Mouse (Mus musculus) left cerebral cortex, postnatal 4 days (tissue): ENCODE results near the gene Zfp729a. TPM values are rescaled to one million over a fixed set of nuclear protein-coding genes. Genes with fewer than 3 reads are reported as not detected.
"Not testable (repeated sequence)": the region's sequence is repeated elsewhere in the genome, so short reads cannot be mapped to it uniquely, and the experiment has no call there.

Experiments
- DNase-seq: peaks from one replicate; pipeline ENCODE4 v3.0.0-alpha.2; 2022
- intact Hi-C: fragments of 180-260 bp; cut with DNase I; formaldehyde crosslinking; loops from one replicate; pipeline ENCODE4 v1.15.1; 2025
- total RNA-seq, 2 experiments: library from RNA; stranded (reverse); gene quantifications; 2 replicates each; pipeline ENCODE4 v1.2.3; 2021

Zfp729a gene
- total RNA-seq = 1 to 10 TPM; 9.7 to 10.0 TPM

DNA sequence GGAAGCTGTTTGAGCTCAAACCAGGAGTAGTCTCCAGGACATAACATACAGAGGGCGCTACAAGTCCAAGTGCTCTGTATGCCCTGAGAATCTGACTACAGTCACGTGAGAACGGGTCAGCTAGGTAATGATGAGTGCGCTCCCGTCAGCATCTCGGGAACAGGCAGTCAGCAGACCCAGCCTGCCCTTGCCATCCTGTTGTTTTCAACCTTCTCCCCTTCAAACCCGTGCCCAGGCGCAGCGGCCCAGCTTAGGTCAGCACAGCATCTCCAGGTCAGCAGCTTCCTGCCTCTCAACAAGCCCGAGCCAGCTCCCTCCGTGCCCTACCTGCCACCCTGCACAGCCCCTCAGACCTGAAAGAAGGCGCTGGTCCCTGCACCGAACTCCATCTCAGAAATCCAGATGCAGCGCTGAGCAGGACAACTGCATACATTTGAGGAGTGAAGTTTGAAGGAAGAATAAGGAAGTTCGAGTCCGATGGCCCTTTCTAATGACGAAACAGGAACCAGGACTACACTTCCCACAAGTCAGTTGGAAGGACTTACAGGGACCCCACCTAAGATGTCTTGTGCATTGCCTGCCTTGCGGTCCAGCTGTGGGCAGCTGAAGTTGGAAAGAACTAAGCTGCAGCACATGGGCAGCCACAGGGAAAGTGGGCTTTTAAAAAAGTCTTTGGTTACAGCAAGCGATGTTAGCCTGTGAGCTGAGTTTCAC lies at the start of gene Zfp729a, which contains the start of gene Gm49345:
Gene Zfp729a (minus strand): TSS at position 498 of the 714 bp plus-strand sequence.
Gene Gm49345 (minus strand): TSS at position 476 of the 714 bp plus-strand sequence.
- intact Hi-C loops = loop anchor here (5.0 kb wide), 1 partner anchor 45 kb away; no protein-coding TSS in a partner anchor

DNA sequence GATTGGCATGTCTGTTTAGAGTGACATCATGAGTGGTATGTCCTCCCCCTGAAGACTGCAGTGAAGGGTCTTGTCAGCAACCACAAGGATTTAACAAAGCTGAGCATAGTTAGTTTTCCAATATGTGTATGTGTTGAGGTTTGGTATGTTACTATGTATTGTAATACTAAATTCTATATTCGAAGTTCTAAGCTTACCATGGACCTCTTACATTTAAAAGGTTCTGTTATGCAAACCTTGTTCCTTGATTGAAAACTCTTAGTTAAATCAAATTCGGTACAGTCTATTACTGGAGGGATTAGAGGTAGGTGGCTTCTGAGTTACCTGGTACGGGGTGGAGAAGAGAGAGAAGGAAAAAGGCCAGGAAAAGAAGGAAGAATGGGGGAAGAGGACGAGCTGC lies 49.4 kb upstream of the Zfp729a start, which contains the start of gene Zfp738:
Gene Zfp738 (minus strand): TSS at position 101 of the 400 bp plus-strand sequence.
- intact Hi-C loops = no loop called here
- no peak for DNase-seq

More for the DNA sequence above, at the start of gene Zfp729a, which contains the start of gene Gm49345:
- peak; percentile 75 for DNase-seq

DNA sequence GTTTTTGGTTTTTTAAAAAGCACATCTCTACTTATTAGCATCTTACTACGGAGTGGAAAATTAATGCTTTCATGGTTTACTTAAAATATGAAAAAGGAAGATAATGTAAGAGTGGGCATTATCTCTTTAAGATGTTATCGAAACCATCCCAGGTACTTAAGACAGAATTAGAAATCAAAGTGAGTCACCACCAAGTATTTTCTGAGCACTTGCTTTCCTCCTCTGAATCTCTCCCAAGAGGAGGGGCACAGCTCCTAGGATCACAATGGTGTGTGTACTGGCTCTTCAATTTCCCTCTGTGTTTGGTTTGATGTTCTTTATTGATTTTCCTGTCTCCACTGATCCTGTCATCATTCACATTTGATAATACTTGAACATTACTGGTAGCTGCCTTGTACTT lies 46.2 kb upstream of the Zfp729a start:
- intact Hi-C loops = loop anchor here (5.0 kb wide), 2 partner anchors 43 to 47 kb away; partner anchors contain the start of genes Gm49345, Zfp65 and Zfp729a
- DNase-seq = not testable (repeated sequence)

DNA sequence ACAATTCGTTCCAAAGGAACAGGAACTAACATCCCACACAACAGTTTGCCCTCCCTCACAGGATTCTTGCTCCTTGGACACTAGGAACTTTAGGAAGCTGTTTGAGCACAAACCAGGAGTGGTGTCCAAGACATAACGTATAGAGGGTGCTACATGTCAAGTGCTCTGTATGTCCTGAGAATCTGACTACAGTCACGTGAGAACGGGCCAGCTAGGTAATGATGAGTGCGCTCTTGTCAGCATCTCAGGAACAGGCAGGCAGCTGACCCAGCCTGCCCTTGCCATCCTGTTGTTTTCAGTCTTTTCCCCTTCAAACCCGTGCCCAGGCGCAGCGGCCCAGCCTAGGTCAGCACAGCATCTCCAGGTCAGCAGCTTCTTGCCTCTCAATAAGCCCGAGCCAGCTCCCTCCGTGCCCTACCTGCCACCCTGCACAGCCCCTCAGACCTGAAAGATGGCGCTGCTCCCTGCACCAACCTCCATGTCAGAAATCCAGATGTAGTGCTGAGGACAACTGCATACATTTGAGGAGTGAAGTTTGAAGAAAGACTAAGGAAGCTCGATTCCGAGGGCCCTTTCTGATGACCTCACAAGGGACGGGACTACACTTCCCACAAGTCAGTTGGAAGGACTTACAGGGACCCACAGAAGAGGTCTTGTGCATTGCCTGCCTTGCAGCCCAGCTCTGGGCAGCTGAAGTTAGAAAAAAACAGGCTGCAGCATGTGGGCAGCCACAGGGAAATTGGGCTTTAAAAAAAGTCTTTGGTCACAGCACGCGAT lies 45.6 kb upstream of the Zfp729a start:
- intact Hi-C loops = loop anchor here (5.0 kb wide), 2 partner anchors 44 to 46 kb away; partner anchors contain the start of genes Gm49345, Zfp65 and Zfp729a
- peak; percentile 73 for DNase-seq

DNA sequence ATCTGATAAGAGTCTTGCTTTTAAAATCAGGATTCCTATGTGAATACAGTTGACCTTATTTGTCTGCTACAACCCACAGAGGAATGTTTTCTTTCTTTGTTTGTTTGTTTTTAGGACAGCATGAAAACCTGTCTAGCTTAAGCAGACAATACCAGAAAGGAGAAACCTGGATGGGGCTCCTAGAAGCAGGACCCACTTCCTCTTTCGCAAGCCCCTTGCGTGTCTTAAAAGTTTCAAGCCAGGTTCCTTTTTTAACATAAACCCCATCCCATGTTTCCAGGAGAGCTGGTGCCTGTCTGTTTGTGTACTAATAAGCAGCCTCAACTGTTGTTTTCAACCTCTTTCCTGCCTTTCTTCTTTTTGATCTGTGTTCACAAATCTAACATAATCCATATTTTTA lies 37.3 kb upstream of the Zfp729a start:
- no peak for DNase-seq
- intact Hi-C loops = no loop called here

DNA sequence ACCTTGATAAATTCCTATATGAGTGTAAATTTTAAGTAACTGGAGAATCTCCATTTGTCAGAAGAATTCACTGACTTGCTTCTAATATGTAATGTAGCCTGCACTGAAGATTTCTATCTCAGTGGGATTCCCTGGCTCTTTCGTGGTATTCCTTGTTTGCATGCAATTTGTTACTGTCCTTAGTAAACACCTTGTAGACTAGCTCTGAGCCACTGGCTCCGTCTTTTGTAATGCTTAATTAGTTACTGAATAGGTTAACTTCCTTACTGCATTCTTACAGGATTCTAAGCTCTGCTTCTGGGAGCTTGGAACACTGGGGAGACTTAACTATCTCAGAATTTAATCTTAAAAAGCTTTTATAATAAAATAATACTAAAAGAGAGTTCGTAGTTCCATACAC lies 14.9 kb upstream of the Zfp729a start:
- DNase-seq = no peak
- intact Hi-C loops = no loop called here

DNA sequence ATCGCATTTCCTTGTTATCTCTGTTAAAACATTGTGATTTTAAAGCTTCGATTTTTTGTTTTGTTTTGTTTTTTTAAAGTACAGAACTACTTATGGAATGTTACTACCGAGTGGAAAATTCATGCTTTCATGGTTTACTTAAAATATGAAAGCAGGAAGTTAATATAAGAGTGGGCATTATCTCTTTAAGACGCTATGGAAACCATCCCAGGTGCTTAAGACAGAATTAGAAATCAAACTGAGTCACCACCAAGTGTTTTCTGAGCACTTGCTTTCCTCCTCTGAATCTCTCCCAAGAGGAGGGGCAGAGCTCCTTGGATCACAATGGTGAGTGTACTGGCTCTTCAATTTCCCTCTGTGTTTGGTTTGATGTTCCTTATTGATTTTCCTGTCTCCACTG lies 27.5 kb downstream of the Zfp729a start:
- no peak for DNase-seq
- intact Hi-C loops = no loop called here

DNA sequence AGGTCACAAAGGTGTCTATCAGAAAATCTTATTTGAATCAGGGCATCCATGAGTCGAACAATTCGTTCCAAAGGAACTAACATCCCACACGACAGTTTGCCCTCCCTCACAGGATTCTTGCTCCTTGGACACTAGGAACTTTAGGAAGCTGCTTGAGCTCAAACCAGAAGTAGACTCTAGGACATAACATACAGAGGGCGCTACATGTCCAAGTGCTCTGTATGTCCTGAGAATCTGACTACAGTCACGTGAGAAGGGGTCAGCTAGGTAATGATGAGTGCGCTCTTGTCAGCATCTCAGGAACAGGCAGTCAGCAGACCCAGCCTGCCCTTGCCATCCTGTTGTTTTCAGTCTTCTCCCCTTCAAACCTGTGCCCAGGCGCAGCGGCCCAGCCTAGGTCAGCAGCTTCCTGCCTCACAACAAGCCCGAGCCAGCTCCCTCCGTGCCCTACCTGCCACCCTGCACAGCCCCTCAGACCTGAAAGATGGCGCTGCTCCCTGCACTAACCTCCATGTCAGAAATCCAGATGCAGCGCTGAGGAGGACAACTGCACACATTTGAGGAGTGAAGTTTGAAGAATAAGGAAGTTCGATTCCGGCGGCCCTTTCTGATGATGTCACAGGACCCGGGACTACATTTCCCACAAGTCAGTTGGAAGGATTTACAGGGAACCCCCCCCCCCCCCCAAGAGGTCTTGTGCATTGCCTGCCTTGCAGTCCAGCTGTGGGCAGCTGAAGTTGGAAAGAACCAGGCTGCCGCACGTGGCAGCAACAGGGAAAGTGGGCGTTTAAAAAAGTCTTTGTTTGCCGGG lies 28.3 kb downstream of the Zfp729a start, which contains the start of gene Zfp729b:
Gene Zfp729b (minus strand): TSS at position 642 of the 811 bp plus-strand sequence.
- DNase-seq = peak; percentile 83
- intact Hi-C loops = no loop called here

DNA sequence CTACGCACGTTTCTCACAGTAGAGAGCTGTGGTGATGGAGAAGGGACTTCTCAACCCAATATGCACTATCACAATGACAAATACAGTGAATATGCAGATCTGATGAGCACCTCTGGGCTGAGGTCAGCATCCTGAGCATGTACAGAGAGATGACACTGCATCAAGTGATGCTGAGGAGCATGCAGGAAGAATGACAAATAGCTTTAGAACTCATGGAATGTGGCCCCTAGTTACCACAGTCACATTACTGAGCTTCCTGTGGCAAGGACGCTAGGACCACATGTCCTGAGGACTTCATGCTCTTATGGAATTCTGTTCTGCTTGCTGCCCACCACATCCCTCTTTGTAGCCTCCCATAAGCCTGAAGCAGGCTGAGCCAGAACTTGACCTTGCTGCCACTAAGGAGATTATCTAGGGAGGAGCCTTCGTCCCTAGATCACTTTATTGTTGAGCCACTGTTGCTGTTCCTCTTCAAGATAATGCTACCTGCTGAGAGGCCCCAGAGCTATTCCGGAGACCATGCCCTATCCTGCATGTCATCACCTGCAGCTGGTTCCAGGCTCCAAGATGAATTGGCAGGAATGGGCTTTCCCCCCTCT lies 64.9 kb downstream of the Zfp729a start:
- intact Hi-C loops = no loop called here
- no peak for DNase-seq

Other genes starting within 250 kb of the Zfp729a start
- 1 to 10 TPM; 3.1 to 3.2 TPM for gene Zfp429, start 238.0 kb downstream of the Zfp729a start, total RNA-seq
- gene Zfp459, start 216.4 kb downstream of the Zfp729a start, total RNA-seq = 1 to 10 TPM; 1.7 to 2.8 TPM
- gene Zfp874a, start 186.2 kb downstream of the Zfp729a start, total RNA-seq = 10 to 100 TPM in 1 of 2 experiments, 1 to 10 TPM in 1; 8.6 to 10.8 TPM
- 10 to 100 TPM; 10.6 to 12.1 TPM for gene Zfp874b, start 153.5 kb downstream of the Zfp729a start, total RNA-seq
- gene Zfp58, start 137.2 kb downstream of the Zfp729a start, total RNA-seq = 1 to 10 TPM; 7.9 to 8.3 TPM
- not detected for gene Gm26965, start 111.6 kb downstream of the Zfp729a start, total RNA-seq
- 10 to 100 TPM; 25.6 to 26.7 TPM for gene Zfp87, start 111.6 kb downstream of the Zfp729a start, total RNA-seq
- 10 to 100 TPM; 10.1 to 10.9 TPM for gene Zfp748, start 84.0 kb downstream of the Zfp729a start, total RNA-seq
- 10 to 100 TPM; 11.3 to 11.4 TPM for gene Zfp729b, start 28.1 kb downstream of the Zfp729a start, total RNA-seq
- gene Gm49345, start within 50 bp of the Zfp729a start, total RNA-seq = 1 to 10 TPM in 1 of 2 experiments, under 1 TPM in 1; 0.48 to 1.1 TPM
- 10 to 100 TPM; 21.5 to 25.0 TPM for gene Zfp738, start 49.3 kb upstream of the Zfp729a start, total RNA-seq
- 10 to 100 TPM; 20.6 TPM for gene Zfp65, start 91.4 kb upstream of the Zfp729a start, total RNA-seq
- gene Zfp85, start 117.4 kb upstream of the Zfp729a start, total RNA-seq = 1 to 10 TPM; 7.2 to 9.1 TPM
- 1 to 10 TPM; 3.2 to 4.9 TPM for gene Zfp493, start 141.9 kb upstream of the Zfp729a start, total RNA-seq
- 10 to 100 TPM in 1 of 2 experiments, 1 to 10 TPM in 1; 7.9 to 11.2 TPM for gene Zfp273, start 175.9 kb upstream of the Zfp729a start, total RNA-seq
- 1 to 10 TPM; 3.8 to 5.3 TPM for gene Gm10037, start 193.3 kb upstream of the Zfp729a start, total RNA-seq
- not detected for gene BC048507, start 225.5 kb upstream of the Zfp729a start, total RNA-seq